Mouse (Mus musculus): Measurements from ENCODE around the gene Trmt10c.
"Not testable (repeated sequence)": the region's sequence is repeated elsewhere in the genome, so short reads cannot be mapped to it uniquely, and the experiment has no call there.

Gene Trmt10c

DNA sequence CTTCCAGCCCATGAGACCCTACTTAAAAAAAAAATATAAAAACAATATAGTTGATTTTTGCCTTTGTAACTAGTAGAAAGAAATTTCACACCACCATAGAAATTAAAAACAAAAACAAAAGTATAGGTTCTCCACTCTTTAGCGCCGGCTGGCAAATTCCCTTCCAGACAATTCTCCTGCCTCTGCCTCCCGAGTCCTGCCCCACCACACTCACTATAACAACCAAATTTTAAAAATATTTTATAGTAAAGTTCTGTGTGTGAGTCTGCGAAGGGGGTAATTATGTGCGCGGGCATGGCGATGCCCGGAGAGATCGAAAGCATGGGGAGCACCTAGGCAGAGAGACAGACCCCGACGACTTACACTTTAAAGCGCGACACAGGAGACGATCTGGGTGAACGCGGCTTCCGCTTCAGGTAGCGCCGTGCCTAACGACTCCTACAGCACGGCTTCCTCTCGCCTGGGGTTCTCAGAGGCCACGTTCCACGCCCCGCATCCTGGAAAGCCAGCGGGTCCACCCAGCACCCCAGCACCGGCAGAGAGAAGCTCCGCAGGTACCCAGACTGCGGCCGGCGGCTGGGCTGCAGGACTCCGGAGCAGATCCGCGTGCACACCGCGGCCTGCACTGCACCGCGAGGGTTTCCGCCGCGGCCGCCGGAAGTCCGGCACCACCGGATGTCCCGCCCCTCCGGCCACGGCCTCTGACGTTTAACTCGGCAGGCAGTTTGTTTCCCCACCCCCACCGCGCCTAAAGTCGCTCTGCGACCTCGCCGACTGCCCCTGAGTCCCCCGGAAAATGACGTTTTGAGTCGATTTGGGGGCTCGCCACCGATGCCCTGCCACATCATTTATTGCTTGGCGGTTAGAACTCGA lies at the start of gene Trmt10c:
TSS of gene Trmt10c (minus strand) at position 682 of the 873 bp plus-strand sequence.
- peak; percentile 88 for DNase-seq (ENCODE audit: low spot score)

DNA sequence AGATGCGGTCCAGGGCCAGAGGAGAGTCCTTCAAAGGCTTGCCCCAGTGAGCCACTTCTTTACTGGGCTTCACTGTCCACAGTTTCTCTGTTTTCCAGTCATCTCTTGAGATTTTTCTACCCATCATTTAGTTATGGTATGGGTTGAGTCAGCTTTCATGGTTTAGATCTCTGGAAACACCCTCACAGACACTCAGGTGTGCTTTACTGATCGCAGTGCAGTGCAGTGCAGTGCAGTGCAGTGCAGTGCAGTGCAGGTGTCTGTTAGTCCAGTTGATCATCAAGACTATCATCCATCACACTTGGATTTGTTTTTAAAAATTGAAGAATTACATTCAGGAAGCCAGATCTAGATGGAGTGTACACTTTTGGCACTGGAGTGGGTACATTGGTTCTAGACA lies 48.7 kb upstream of the Trmt10c start:
- no peak for DNase-seq (ENCODE audit: low spot score)

DNA sequence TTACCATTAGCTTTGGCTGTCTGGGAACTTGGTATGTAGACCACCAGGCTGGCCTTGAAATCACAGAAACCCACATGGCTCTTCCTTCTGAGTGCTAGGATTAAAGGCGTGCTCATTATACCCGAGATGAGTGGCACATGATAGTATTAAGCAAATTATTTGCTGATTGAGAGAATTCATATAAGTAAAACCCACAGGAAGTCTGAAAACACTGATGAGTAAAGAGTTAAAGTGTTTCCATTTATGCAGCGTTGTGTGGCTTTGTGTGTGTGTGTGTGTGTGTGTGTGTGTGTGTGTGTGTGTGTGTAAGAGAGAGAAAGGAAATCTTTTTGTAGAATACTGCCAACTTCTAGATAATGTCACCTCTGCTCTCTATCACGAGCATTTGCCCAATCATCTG lies 44.1 kb upstream of the Trmt10c start:
- DNase-seq (ENCODE audit: low spot score) = no peak

DNA sequence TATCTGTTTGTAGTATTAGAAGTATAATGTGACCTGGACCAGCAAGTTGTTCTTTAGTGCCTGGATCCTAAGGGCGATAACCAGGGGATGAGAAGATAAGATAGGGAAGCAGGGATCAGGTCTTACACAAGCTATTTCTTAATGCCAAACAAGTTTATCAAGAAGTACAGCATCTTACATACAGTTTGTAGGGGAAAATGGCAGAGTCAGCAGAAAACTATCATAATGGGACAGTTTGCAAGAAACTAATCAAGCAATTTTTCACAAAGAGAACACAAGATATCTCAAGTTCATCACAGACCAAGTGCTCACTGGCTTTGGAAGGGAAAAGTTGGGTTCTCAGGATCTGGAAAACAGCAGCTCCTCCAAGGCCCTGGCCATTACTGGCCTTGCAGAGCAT lies 41.8 kb upstream of the Trmt10c start:
- no peak for DNase-seq (ENCODE audit: low spot score)

DNA sequence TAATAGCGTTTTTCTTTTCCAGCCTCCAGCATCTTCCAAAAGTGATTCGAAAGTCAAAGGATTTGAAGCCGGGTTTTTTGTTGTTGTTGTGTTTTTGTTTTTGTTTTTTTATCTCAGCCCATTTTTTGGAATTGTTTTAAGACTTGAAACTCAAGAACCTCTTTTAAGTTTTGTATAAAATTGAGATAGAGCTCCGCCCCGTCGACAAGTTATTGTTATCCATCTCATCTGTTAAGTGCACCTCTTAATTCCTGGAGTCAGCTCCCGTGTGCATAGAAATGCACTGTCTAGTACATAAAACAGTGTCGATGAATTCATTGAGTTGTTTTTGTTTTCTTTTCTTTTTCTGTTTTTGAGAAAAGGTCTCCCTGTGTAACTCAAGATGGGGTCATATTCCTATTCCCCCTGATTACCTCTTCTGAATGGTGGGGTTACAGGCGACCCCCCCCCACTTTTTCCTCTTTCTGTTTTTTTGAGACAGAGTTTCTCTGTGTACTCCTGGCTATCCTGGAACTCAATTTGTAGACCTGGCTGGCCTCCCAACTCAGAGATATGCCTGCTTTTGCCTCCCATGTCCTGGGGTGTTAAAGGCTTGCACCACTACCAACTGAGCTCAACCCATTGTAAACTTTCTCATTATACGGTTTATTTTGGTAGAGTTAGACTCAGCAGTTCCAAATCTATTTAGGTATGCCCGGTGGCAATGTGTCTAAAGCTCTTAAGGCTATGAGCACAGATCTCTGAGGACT lies 38.7 kb upstream of the Trmt10c start:
- DNase-seq (ENCODE audit: low spot score) = no peak

DNA sequence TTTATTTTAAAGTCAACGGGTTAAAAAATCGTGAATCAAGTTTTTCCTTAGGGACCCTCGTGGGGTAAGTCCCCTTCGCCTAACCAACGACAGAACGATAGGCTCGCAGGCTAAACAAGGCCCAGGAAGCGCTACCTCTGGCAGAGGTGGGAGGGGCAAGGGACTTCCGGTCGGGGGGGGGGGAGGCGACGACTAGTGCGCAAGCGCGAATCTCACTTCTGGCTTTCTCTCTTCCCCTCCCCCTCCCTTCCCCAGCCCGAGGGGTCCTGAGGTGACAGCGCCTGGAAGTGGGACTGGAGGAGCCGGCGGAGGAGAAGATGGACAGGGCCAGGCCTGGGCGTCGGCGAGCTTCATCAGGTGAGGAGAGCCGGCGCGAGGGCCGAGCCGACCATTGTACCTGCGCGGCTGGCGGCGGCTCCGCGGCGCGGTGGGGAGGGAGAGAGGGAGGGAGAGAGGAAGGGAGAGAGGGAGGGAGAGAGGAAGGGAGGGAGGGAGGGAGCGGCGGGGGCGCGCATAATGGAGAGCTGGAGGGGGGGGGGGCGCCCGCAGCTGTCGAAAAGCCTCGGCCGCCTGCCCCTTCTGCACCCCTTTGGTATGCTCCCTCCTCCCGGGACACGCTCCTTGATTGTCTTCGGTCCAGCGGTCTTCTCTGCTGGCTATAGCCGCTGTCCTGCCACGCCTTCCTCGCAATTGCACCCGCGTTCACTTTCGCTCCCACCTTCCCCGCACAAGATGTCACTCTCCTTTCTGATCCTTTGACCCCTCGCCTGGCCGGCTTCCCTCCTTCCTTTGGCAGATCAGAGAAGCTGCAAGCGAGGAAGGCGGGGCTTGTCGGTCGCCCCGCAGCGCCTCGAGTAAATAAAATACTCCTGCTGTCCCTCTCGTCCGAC lies 37.8 kb upstream of the Trmt10c start:
- peak; percentile 79 for DNase-seq (ENCODE audit: low spot score)

DNA sequence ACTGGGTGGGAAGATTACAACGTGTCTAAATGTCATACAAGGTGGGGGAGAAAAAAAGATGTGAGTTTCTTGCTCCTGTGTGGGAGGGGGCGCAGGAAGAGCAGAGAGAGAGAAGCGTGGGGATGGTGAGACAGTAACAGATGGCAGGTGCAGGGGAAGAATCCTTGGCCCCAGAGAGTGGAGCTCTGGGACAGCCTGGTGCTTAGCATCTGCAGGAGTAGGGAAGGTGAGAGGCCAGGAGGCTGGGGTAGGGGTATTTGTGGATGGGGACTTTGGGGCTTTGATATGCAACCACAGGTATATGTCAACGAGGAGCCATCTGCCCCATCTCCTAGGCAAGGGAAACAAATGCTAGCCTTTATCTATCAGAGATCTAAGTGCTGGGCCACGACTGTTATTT lies 36.9 kb upstream of the Trmt10c start:
- DNase-seq (ENCODE audit: low spot score) = no peak

DNA sequence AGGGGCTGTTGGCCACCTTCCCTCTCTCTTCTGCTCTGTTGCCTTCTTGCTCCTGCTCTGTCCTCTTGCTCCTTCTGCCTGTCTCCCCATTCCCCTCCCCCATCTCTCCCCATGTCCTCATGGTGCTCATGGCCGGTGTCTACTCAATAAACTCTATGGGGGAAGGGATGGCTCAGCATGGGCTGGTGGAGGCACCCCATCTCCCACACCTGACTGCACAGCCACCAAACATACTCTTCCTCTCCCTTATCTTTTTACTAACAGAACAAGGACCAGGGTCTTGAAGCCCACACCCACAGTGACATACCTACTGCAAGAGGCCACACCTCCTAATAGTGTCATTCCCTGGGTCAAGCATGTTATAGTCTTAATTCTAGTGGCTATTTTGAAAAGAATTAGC lies 36.5 kb upstream of the Trmt10c start:
- no peak for DNase-seq (ENCODE audit: low spot score)

DNA sequence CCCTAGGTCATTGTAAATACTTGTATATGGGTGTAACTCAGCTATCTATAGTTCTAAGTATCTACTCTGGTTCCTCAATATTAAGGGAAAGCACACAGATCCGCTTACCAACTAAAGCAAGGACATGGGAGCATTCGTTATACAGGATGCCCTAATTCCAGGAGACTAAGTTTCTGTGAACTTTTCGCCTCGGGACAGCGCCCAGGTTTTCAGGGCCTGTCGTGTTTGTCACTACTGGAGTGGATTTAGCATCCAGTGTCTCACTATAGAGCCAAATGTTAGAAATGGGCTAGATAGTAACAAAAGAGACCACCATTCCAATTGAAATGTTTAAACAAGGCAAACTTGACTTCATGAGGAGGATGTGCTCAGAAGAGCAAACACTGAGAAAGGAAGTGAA lies 35.5 kb upstream of the Trmt10c start:
- not testable (repeated sequence) for DNase-seq (ENCODE audit: low spot score)

DNA sequence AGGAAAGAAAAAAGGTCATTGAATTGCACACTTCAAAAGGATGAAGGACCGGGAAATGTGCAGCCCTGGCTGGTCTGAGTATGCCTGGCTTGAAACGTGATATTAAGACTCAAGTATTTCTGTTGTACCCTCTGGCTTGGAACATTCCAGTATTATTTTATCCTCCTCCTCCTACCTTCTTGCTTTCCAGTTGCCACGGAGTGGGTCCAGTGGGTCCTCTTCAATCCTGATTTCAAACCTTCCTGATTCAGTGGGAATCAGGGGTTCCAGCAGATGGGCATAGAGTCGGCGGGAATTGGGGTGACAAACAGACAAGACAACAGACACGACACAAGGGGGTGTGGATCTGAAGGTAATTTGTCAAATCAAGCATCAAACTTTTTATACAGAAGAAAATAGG lies 34.9 kb upstream of the Trmt10c start:
- DNase-seq (ENCODE audit: low spot score) = no peak

DNA sequence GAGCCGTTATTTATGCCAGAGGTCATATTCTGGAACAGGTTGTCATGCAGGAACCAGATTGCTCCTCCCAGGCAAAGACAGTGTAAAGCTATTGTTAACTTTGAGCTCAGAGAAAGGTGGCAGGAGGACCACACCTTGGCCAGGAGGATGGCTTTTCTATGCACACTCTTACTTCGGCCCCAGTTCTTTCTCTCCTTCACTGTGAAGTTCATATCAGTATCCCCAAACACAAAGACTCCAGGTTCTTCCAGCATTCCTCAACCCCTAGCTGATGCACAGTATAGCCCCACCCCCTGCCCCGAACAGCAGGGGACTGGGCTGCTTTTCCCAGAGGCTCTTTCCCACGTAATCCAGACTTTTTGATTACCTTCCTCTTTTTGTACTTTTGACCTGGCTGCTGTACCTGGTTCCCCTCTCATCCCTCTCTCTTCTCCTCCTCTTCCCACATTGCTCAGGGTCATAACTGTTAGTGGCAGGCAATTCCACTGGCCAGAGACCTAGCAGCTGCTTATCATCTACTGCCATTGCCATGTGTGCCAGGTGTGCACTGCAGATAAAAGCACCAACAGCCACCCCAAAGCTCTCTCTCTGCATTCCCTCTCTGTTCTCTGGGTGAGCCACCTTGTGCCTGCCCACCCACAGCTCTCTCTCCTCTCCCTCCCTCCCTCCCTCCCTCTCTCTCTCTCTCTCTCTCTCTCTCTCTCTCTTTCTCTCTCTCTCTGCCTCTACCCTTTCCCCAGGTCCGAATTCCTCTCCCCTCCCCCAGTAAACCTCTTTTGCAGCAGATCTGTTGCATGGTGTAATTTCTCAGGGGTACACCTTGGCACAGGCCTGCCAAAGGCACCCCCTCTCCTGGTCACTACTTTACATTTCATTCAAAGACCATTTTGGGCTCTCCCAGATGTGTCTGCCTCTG lies 34.0 kb upstream of the Trmt10c start:
- no peak for DNase-seq (ENCODE audit: low spot score)

DNA sequence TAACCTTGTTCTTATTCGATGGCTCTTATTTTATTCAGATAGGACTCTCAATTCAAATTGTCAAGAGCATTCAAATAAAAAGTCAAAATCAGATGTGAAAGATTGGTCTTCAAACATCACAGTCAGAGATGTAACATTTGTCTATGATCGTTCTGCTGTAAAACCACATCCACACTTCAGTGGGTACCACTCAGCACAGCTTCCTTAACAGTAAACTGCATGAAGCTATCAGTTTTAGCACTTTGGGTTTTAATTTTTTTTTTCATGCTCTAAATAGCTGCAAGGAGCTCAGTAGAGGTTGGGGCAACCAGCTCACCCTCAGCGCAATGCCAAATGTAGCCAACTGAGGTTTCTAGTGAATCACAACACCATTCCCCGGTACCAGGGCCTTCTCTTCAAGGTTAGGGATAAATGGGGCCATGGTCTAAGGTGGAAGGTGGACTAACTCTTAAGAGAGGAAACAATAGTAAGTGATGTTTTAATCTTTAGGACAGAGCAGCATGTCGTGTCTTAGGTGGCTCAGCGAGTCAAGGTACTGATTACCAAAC lies 31.0 kb upstream of the Trmt10c start:
- DNase-seq (ENCODE audit: low spot score) = peak; percentile 26

DNA sequence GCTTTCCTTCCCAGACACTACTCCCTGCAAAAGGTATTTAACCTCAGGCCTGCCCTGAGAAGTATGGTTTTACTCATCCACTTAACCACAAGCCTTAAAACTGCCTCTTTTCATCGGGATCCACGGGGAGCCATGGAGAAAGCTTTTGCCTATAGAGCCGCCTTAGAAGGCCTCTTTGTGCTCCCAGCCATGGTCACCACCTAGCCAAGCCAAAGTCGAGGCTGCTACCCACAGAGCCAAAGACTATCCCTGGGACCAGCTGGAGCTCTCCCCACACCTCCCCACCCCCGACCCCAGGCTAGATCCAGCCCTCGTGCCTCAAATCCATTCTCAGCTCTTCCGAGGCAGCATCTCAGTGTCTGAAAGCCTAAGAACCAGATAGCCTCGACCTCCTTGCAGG lies 28.5 kb upstream of the Trmt10c start:
- no peak for DNase-seq (ENCODE audit: low spot score)

DNA sequence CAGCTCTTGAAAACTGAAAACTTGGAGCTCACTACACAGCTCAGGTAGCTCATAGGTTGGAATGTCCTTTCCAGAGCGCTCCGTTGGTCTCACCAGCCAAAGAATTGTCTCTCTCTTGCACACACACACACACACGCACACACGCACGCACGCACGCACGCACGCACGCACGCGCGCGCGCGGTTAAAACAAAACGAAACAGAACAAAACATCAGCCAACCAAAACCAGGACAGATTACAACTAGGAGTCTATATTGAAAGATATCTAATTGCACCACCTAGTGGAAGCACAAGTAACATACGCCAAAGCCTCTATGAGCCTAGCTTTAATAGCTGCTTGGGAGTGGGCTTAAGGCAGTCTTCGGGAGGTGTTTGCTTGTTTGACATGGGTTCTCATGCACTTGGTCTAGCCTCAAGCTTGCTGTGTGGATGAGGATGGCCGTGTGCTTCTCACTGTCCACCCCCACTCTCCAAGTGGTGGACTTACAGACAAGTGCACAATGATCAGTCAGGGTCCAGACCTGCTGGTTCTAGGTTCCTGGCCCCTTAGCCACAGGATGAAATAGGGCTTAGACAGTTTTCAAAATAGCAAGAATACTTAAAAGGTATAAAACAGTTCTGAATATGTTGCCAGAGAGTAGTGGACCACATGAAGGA lies 26.8 kb upstream of the Trmt10c start:
- peak; percentile 78 for DNase-seq (ENCODE audit: low spot score)

DNA sequence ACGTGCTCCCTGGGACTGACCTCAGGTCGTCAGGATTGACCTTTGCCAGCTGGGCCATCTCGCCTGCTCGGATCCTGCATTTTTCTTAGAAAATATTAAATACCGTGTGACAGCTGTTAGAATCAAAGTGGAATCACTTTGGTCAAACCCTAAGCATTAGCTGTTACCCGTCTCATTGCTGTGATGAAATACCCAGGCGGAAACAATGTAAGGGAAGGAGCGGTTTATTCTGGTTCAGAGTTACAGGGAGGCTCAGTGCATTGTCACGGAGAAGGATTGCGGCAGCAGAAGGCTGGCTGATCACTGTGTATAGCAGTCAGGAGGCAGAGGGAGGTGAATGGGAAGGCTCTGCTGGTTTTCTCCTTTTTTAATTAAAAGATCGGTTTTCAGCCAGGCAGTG lies 25.4 kb upstream of the Trmt10c start:
- no peak for DNase-seq (ENCODE audit: low spot score)

DNA sequence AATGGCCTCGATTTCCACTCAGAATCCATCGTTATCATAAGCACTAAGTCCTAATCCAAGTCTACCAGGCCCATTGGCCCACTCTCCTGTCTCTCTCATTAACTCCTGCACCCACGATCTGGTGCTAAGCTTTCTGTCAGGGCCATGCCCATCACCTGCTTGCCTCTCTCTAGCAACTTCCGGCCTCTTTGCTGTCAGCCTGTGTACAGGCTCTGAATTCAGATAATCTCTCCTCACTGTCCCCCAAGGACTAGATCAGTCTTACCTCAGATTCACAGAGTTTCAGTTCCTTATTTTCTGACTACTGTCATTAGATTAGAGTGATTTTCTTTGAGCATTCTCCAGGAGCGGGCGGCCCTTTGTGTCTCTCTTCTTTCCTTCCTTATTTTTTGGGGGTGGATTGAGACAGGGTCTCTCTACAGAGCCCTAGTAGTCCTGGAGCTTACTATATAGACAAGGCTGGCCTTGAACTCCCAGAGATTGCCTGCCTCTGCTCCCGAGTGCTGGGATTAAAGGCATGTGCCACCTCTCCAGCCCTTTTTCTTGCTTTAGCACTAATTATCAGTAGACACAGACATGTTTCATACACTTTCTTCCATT lies 24.5 kb upstream of the Trmt10c start:
- DNase-seq (ENCODE audit: low spot score) = no peak

DNA sequence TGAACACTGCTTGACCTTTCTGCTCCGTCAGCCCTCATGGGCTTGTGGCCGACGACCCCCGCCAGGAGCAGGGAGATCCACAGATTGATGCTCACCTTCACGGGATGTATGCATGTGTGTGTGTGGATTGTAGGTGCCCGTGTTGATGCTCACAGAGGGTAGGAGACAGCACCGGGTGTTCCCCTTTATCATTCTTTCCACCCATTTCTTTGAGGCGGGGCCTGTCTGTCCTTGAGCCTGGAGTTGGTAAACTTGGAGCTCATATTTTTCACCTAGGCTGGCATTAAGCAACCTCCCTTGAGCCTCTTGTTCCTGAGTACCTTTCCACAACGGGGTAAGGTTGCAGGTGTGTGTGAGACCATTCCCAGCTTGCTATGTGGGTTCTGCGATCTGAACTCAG lies 20.5 kb upstream of the Trmt10c start:
- DNase-seq (ENCODE audit: low spot score) = no peak

DNA sequence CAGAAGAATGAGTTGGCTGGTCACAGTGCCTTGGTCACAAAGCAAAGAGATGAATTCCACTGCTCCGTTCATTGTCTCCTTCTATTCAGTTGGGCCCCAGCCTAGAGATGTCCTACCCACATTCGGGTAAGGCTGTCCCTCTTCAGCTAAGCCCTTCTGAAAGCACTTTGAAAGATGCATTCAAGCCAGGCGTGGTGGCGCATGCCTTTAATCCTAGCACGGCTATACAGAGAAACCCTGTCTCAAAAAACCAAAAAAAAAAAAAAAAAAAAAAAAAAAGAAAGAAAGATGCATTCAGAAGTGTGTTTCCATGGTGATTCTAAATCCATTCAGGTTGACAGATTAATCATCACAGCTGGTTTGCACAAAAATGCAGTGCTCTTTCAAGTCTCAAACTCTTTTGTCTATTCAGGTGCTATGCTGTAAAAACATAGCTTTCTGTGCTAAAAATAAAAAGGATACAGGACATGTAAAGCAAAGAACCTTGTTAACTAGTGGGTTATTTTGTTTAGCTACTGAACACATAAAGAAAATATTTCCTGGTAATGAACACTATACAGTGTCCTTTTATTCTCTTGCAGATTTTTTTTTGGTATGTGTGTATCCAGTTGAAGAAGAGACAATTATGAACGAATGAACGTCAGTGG lies 19.4 kb upstream of the Trmt10c start:
- DNase-seq (ENCODE audit: low spot score) = no peak

DNA sequence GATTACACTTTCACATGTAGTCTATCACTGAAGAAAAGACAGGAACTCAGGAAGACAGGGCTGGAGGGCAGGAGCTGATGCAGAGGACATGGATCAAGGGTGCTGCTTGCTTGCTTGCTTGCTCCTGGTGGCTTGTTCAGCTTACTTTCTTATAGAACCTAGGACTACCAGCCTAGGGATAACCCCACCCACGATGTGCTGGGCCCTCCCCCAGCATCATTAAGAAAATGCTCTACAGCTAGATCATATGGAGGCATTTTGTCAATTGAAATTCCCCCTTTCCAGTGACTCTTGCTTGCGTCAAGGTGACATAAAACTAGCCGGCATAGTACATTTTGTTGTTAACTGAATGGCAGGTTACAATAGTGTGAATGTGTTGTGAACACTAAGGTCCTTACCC lies 18.3 kb upstream of the Trmt10c start:
- DNase-seq (ENCODE audit: low spot score) = no peak

DNA sequence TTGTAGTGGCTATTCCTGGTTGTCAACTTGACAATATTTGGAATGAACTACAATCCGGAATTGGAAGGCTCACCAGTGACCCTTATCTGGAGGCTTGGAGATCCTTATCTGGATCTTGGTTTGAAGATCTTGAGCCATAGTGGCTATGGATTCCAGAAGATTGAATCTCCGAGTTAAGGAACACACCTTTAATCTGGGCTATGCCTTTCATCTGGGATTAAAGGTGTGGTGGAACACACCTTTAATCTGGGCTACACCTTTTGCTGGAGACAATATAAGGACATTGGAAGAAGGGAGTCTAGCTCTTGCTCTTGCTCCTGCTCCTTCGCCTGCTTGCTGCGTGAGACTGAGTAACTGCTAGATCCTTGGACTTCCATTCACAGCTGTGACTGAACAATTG lies 10.4 kb upstream of the Trmt10c start, which contains the start of gene Senp7:
TSS of gene Senp7 (plus strand) at position 301 of the 400 bp plus-strand sequence.
- not testable (repeated sequence) for DNase-seq (ENCODE audit: low spot score)

Measured in T-cell, adult 2 months (primary cell).